In genomic region chr6:120174028-120174601, GRCm38 (mm10) we compare ENCODE assay signal across 10 mouse cellular contexts.
A peak's percentile ranks its signal among the peaks of the same experiment; 100 is the strongest.
DNase-seq lines count a peak whose midpoint lies in the region; ATAC-seq and TF ChIP-seq lines count a peak whose summit lies in the region.
"Had no signal": no experiment of that assay in that cellular context is flagged by ENCODE, and none has a peak within 500 bp of the region (broad histone marks: within the 10 kb centered on the region; RNA-seq: fewer than 3 reads in every experiment).

No protein-coding gene starts in this region.

- TF ChIP-seq CTCF in heart, adult 2 months (IDR thresholded peaks at IDR 0.05) = no peak
- TF ChIP-seq CTCF in MEL (IDR thresholded peaks at IDR 0.05 in 2 of 3, conservative IDR thresholded peaks at IDR 0.05 in 1 of 3; ENCODE audit: control insufficient read depth in 1 of 3, insufficient read depth in 1 of 3, low read depth in 2 of 3, low read length in 3 of 3, poor library complexity in 1 of 3, severe bottlenecking in 1 of 3) = no peak
- TF ChIP-seq CTCF in liver, embryonic 14.5 days (IDR thresholded peaks at IDR 0.05; ENCODE audit: low read depth) = no peak
- no peak for TF ChIP-seq CTCF in midbrain, postnatal 0 days (IDR thresholded peaks at IDR 0.05)

- H3K79me2 ChIP-seq in heart, adult 2 months (replicated peaks; ENCODE audit: control insufficient read depth, insufficient read depth, low read length) = no peaks in the 10 kb centered on the region
- H3K79me2 ChIP-seq in MEL (ENCODE audit: control insufficient read depth, insufficient read depth, low read length, poor library complexity) = no peaks in the 10 kb centered on the region

- H3K9ac ChIP-seq in heart, adult 2 months (ENCODE audit: low read depth, low read length) = peak overlapping the region; percentile 14; the same call in 1 of the 2 replicates
- peak overlapping the region; percentile 51 for H3K9ac ChIP-seq in MEL (ENCODE audit: control insufficient read depth, low read depth, low read length, poor library complexity, severe bottlenecking)
- no peak overlapping the region for H3K9ac ChIP-seq in intestine, embryonic 15.5 days
- H3K9ac ChIP-seq in liver, embryonic 14.5 days (replicated peaks) = peak overlapping the region; percentile 85
- H3K9ac ChIP-seq in hindbrain, embryonic 16.5 days (ENCODE audit: low read depth, low read length) = no peak overlapping the region
- no peak overlapping the region for H3K9ac ChIP-seq in midbrain, postnatal 0 days (replicated peaks; ENCODE audit: low read length, poor library complexity, severe bottlenecking)
- H3K9ac ChIP-seq: embryonic facial prominence, embryonic 12.5 days; midbrain, embryonic 15.5 days had no signal

- H3K4me3 ChIP-seq in heart, adult 2 months = no peak overlapping the region
- H3K4me3 ChIP-seq in MEL (ENCODE audit: control insufficient read depth in 1 of 2, insufficient read depth in 1 of 2, low read depth in 2 of 2, low read length in 2 of 2) = peak overlapping the region; percentile 24 to 81
- H3K4me3 ChIP-seq in intestine, embryonic 15.5 days (replicated peaks) = no peak overlapping the region
- peak overlapping the region; percentile 2 to 56; a peak in 2 of 4 replicates for H3K4me3 ChIP-seq in liver, embryonic 14.5 days (ENCODE audit: insufficient read depth in 1 of 2, low read depth in 2 of 2, low read length in 2 of 2)
- H3K4me3 ChIP-seq in hindbrain, embryonic 16.5 days (ENCODE audit: low read length) = no peak overlapping the region
- H3K4me3 ChIP-seq in midbrain, postnatal 0 days (ENCODE audit: low read depth, low read length) = no peak overlapping the region
- H3K4me3 ChIP-seq: embryonic facial prominence, embryonic 12.5 days; midbrain, embryonic 15.5 days had no signal

- WGBS in heart, adult 2 months = 66% methylated on average over 6 of the region's 6 CpGs
- WGBS in intestine, embryonic 15.5 days = 59% methylated on average over 6 of the region's 6 CpGs
- 34% methylated on average over 6 of the region's 6 CpGs for WGBS in liver, embryonic 14.5 days (ENCODE audit: insufficient replicate concordance)
- 85% methylated on average over 6 of the region's 6 CpGs for WGBS in hindbrain, embryonic 16.5 days
- 89% methylated on average over 6 of the region's 6 CpGs for WGBS in midbrain, postnatal 0 days

- peak overlapping the region; percentile 86 for H3K27ac ChIP-seq in heart, adult 2 months
- H3K27ac ChIP-seq in MEL (ENCODE audit: control insufficient read depth, low read depth, low read length) = peak overlapping the region; percentile 38; the same call in 1 of the 2 replicates
- no peak overlapping the region for H3K27ac ChIP-seq in intestine, embryonic 15.5 days
- peak overlapping the region; percentile 98 for H3K27ac ChIP-seq in liver, embryonic 14.5 days
- H3K27ac ChIP-seq in hindbrain, embryonic 16.5 days (ENCODE audit: low read depth, low read length) = no peak overlapping the region
- no peak overlapping the region for H3K27ac ChIP-seq in midbrain, postnatal 0 days (ENCODE audit: low read depth, low read length)
- H3K27ac ChIP-seq: embryonic facial prominence, embryonic 12.5 days; midbrain, embryonic 15.5 days had no signal

- DNase-seq in heart, adult 2 months = no peak
- no peak for DNase-seq in heart, adult 8-10 months (ENCODE audit: low spot score)
- DNase-seq in MEL (ENCODE audit: low read depth, low spot score) = no peak
- peak in 1 of 3 experiments; percentile 30 for DNase-seq in liver, embryonic 14.5 days (ENCODE audit: low read depth in 3 of 3, low spot score in 3 of 3)
- no peak for DNase-seq in embryo, embryonic 10.5 days (ENCODE audit: low spot score)
- DNase-seq in midbrain, postnatal 0 days (ENCODE audit: low spot score) = no peak

- H3K4me1 ChIP-seq in heart, adult 2 months (ENCODE audit: control insufficient read depth, insufficient read depth, low read length) = peaks cover 7% of the 10 kb centered on the region
- H3K4me1 ChIP-seq in MEL (ENCODE audit: control insufficient read depth in 1 of 2, insufficient read depth in 2 of 2, low read length in 2 of 2) = peaks cover 4 to 11% of the 10 kb centered on the region in 2 experiments
- peaks cover 9% of the 10 kb centered on the region; the same call in 1 of the 2 replicates for H3K4me1 ChIP-seq in intestine, embryonic 15.5 days (replicated peaks)
- peaks cover 37 to 46% of the 10 kb centered on the region in 2 experiments for H3K4me1 ChIP-seq in liver, embryonic 14.5 days (replicated peaks; ENCODE audit: control insufficient read depth in 2 of 2, insufficient read depth in 2 of 2, low read length in 1 of 2)
- no peaks in the 10 kb centered on the region for H3K4me1 ChIP-seq in hindbrain, embryonic 16.5 days (ENCODE audit: control insufficient read depth, insufficient read depth, low read depth, low read length)
- H3K4me1 ChIP-seq in midbrain, postnatal 0 days (ENCODE audit: insufficient read depth, low read length) = no peaks in the 10 kb centered on the region
- H3K4me1 ChIP-seq: embryonic facial prominence, embryonic 12.5 days; midbrain, embryonic 15.5 days had no signal

- TF ChIP-seq RAD21 in MEL (IDR thresholded peaks at IDR 0.05; ENCODE audit: low read depth, low read length) = no peak

- TF ChIP-seq POLR2A in heart, adult 2 months (IDR thresholded peaks at IDR 0.05; ENCODE audit: insufficient read depth, low read depth, low read length) = no peak
- no peak for TF ChIP-seq POLR2A in MEL (IDR thresholded peaks at IDR 0.05; ENCODE audit: control insufficient read depth in 1 of 2, insufficient read depth in 1 of 2, low read depth in 1 of 2, low read length in 2 of 2, poor library complexity in 1 of 2)

- no peak for TF ChIP-seq EP300 in heart, adult 2 months (IDR thresholded peaks at IDR 0.05; ENCODE audit: insufficient read depth, low read depth, low read length)
- peak in 1 of 2 experiments; percentile 11; a peak in 1 of 4 replicates for TF ChIP-seq EP300 in MEL (IDR thresholded peaks at IDR 0.05; ENCODE audit: low read depth in 1 of 2, low read length in 2 of 2)
- TF ChIP-seq EP300 in liver, embryonic 14.5 days (IDR thresholded peaks at IDR 0.05; ENCODE audit: low read depth) = no peak

- no peaks in the 10 kb centered on the region for H3K27me3 ChIP-seq in heart, adult 2 months (ENCODE audit: control insufficient read depth, insufficient read depth, low read length)
- H3K27me3 ChIP-seq in MEL (ENCODE audit: control insufficient read depth in 1 of 2, insufficient read depth in 2 of 2, low read length in 2 of 2) = peaks cover 0 to 3% of the 10 kb centered on the region in 2 experiments; a peak in 1 of 4 replicates
- H3K27me3 ChIP-seq in intestine, embryonic 15.5 days (replicated peaks) = no peaks in the 10 kb centered on the region
- H3K27me3 ChIP-seq in liver, embryonic 14.5 days (ENCODE audit: control insufficient read depth, insufficient read depth, low read length) = no peaks in the 10 kb centered on the region
- H3K27me3 ChIP-seq in hindbrain, embryonic 16.5 days (replicated peaks; ENCODE audit: control insufficient read depth, insufficient read depth, low read length) = no peaks in the 10 kb centered on the region
- H3K27me3 ChIP-seq in midbrain, postnatal 0 days (ENCODE audit: insufficient read depth, low read length) = no peaks in the 10 kb centered on the region
- H3K27me3 ChIP-seq: embryonic facial prominence, embryonic 12.5 days; midbrain, embryonic 15.5 days had no signal

- H3K9me3 ChIP-seq in MEL (replicated peaks; ENCODE audit: insufficient read depth, low read length) = no peaks in the 10 kb centered on the region
- no peaks in the 10 kb centered on the region for H3K9me3 ChIP-seq in intestine, embryonic 15.5 days
- H3K9me3 ChIP-seq in liver, embryonic 14.5 days (ENCODE audit: control insufficient read depth, low read length) = no peaks in the 10 kb centered on the region
- no peaks in the 10 kb centered on the region for H3K9me3 ChIP-seq in hindbrain, embryonic 16.5 days (ENCODE audit: control insufficient read depth, low read length)
- H3K9me3 ChIP-seq in midbrain, postnatal 0 days (ENCODE audit: low read length) = no peaks in the 10 kb centered on the region
- H3K9me3 ChIP-seq: embryonic facial prominence, embryonic 12.5 days; midbrain, embryonic 15.5 days had no signal

- peak; percentile 66 for ATAC-seq in intestine, embryonic 15.5 days
- ATAC-seq in liver, embryonic 14.5 days (ENCODE audit: insufficient read depth) = peak; percentile 52
- ATAC-seq in hindbrain, embryonic 16.5 days = no peak
- no peak for ATAC-seq in midbrain, postnatal 0 days (ENCODE audit: low FRiP score)
- ATAC-seq: midbrain, embryonic 15.5 days had no signal

- intact Hi-C loops in heart, adult 2 months (cut with DNase I) = loop anchor here (2.0 kb wide), 1 partner anchor 27 kb away; no protein-coding TSS in a partner anchor

- H3K4me2 ChIP-seq in intestine, embryonic 15.5 days (replicated peaks) = peak overlapping the region; percentile 5; the same call in 1 of the 2 replicates
- H3K4me2 ChIP-seq in liver, embryonic 14.5 days (ENCODE audit: low read depth) = peak overlapping the region; percentile 78
- H3K4me2 ChIP-seq in hindbrain, embryonic 16.5 days (ENCODE audit: low read length) = no peak overlapping the region
- H3K4me2 ChIP-seq in midbrain, postnatal 0 days (ENCODE audit: low read depth, low read length, poor library complexity, severe bottlenecking) = no peak overlapping the region
- H3K4me2 ChIP-seq: embryonic facial prominence, embryonic 12.5 days; midbrain, embryonic 15.5 days had no signal

- H3K36me3 ChIP-seq in heart, adult 2 months (ENCODE audit: control insufficient read depth, insufficient read depth, low read length) = no peaks in the 10 kb centered on the region
- peaks cover 0 to 5% of the 10 kb centered on the region in 2 experiments; a peak in 2 of 4 replicates for H3K36me3 ChIP-seq in MEL (ENCODE audit: control insufficient read depth in 1 of 2, insufficient read depth in 2 of 2, low read length in 2 of 2)
- H3K36me3 ChIP-seq in intestine, embryonic 15.5 days = no peaks in the 10 kb centered on the region
- no peaks in the 10 kb centered on the region for H3K36me3 ChIP-seq in liver, embryonic 14.5 days (replicated peaks; ENCODE audit: control insufficient read depth, insufficient read depth, low read depth)
- H3K36me3 ChIP-seq in hindbrain, embryonic 16.5 days (ENCODE audit: control insufficient read depth, insufficient read depth, low read length) = no peaks in the 10 kb centered on the region
- no peaks in the 10 kb centered on the region for H3K36me3 ChIP-seq in midbrain, postnatal 0 days (ENCODE audit: insufficient read depth, low read length)
- H3K36me3 ChIP-seq: embryonic facial prominence, embryonic 12.5 days; midbrain, embryonic 15.5 days had no signal

TF ChIP-seq in MEL, 35 proteins besides CTCF, POLR2A, EP300 and RAD21:
- 0 out of 2 replicates have a peak, but pooled peaks have one; percentile 1 for TF ChIP-seq ZC3H11A (IDR thresholded peaks at IDR 0.05; ENCODE audit: low read depth, low read length)
- TF ChIP-seq POLR2AphosphoS2 (IDR thresholded peaks at IDR 0.05; ENCODE audit: low read length) = no peak
- TF ChIP-seq MAZ (IDR thresholded peaks at IDR 0.05; ENCODE audit: low read depth, low read length) = no peak

Comparison
In these comparisons a context has a peak if more than half of its experiments do, and no peak if none do; other contexts are left out.
1. H3K27ac ChIP-seq: peak in heart, adult 2 months (single experiment), MEL (single experiment) and liver, embryonic 14.5 days (single experiment); none in intestine, embryonic 15.5 days (single experiment), hindbrain, embryonic 16.5 days (single experiment) and midbrain, postnatal 0 days (single experiment).
2. H3K4me3 ChIP-seq: peak in MEL (2 of 2) and liver, embryonic 14.5 days (2 of 2); none in heart, adult 2 months (single experiment), intestine, embryonic 15.5 days (single experiment), hindbrain, embryonic 16.5 days (single experiment) and midbrain, postnatal 0 days (single experiment).
3. H3K9ac ChIP-seq: peak in heart, adult 2 months (single experiment), MEL (single experiment) and liver, embryonic 14.5 days (single experiment); none in intestine, embryonic 15.5 days (single experiment), hindbrain, embryonic 16.5 days (single experiment) and midbrain, postnatal 0 days (single experiment).
4. ATAC-seq: peak in intestine, embryonic 15.5 days (single experiment) and liver, embryonic 14.5 days (single experiment); none in hindbrain, embryonic 16.5 days (single experiment) and midbrain, postnatal 0 days (single experiment).
5. H3K4me2 ChIP-seq: peak in intestine, embryonic 15.5 days (single experiment) and liver, embryonic 14.5 days (single experiment); none in hindbrain, embryonic 16.5 days (single experiment) and midbrain, postnatal 0 days (single experiment).